Mouse (Mus musculus) G1E (cell line): ENCODE measurements around the gene Aox4.

Source experiments
- CTCF ChIP-seq: IDR thresholded peaks from 2 replicates; pipeline ENCODE4 v1.5.1; 2012; ENCODE audit warnings: low read depth, low read length, inconsistent platforms, mixed read lengths
- GATA1 ChIP-seq: IDR thresholded peaks from 2 replicates; pipeline ENCODE4 v1.6.1; 2012; ENCODE audit warnings: borderline replicate concordance, low read length, inconsistent platforms, mixed read lengths

DNA sequence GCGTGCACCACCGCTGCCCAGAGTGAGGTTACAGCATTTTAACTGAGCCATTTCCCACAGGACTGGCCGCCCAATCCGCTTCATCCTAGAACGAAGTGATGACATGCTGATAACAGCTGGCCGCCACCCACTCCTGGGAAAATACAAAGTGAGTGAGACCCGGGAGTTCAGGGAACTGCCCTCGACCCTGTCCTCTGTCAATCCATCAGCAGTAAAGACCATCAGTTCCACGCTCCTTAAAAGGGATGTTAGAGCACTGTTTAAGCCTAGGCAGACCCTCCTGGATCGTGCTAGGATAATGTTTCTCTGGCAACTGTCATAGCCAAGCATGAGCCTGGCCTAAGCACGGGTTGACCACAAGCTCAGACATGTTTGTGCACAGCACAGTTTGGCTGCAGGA lies 43.3 kb downstream of the Aox4 start:
- TF ChIP-seq GATA1: no peak
- TF ChIP-seq CTCF: no peak
